Mouse (Mus musculus): ENCODE data around the gene Arhgap10.

GRCm38 (mm10) chr8:77543152-77543777 is 25.5 kb upstream of the Arhgap10 start:
- no peak for TF ChIP-seq POLR2A (IDR thresholded peaks at IDR 0.05; ENCODE audit: low read depth, low read length)
- TF ChIP-seq CTCF (conservative IDR thresholded peaks at IDR 0.05 in 1 of 2, IDR thresholded peaks at IDR 0.05 in 1 of 2; ENCODE audit: low read depth in 2 of 2, low read length in 2 of 2): no peak
- no peak for TF ChIP-seq EP300 (IDR thresholded peaks at IDR 0.05; ENCODE audit: low read length)
- no peak for TF ChIP-seq RCOR1 (conservative IDR thresholded peaks at IDR 0.05; ENCODE audit: low read depth, low read length)
- no peak for TF ChIP-seq POLR2AphosphoS2 (IDR thresholded peaks at IDR 0.05; ENCODE audit: low read depth, low read length)

All from CH12.LX (cell line).